Mouse (Mus musculus) WW6 (cell line): ENCODE data around the gene Nf1.

Source experiments
- DNase-seq: peaks from one replicate; pipeline ENCODE4 v3.0.0-alpha.2; 2013; ENCODE audit warnings: low read depth, low spot score

The Nf1 gene

GRCm38 (mm10) chr11:79527739-79528384 lies 188.4 kb downstream of the Nf1 start:
- no peak for DNase-seq

- DNase-seq, result no peak
Observed at GRCm38 (mm10) chr11:79528601-79529000, 189.1 kb downstream of the Nf1 start.

- no peak for DNase-seq
Observed at GRCm38 (mm10) chr11:79529226-79529625, 189.7 kb downstream of the Nf1 start.

GRCm38 (mm10) chr11:79529736-79530135 lies 190.2 kb downstream of the Nf1 start:
- no peak for DNase-seq

GRCm38 (mm10) chr11:79530333-79530761 lies 190.9 kb downstream of the Nf1 start, which contains the start of the genes Evi2 and Evi2a:
TSS of gene Evi2 (minus strand) at chr11:79530589.
TSS of gene Evi2a (minus strand) at chr11:79530609.
- no peak for DNase-seq

GRCm38 (mm10) chr11:79530774-79531173 lies 191.3 kb downstream of the Nf1 start:
- no peak for DNase-seq

GRCm38 (mm10) chr11:79531485-79531884 lies 192.0 kb downstream of the Nf1 start:
- no peak for DNase-seq

GRCm38 (mm10) chr11:79533311-79533710 lies 193.8 kb downstream of the Nf1 start:
- DNase-seq, result no peak

GRCm38 (mm10) chr11:79533950-79534690 lies 194.6 kb downstream of the Nf1 start:
- no peak for DNase-seq

- DNase-seq, result no peak
Observed at GRCm38 (mm10) chr11:79535554-79535953, 196.1 kb downstream of the Nf1 start.

- no peak for DNase-seq
Observed at GRCm38 (mm10) chr11:79536293-79536692, 196.8 kb downstream of the Nf1 start.

- DNase-seq, result no peak
Observed at GRCm38 (mm10) chr11:79552622-79553021, 213.1 kb downstream of the Nf1 start.

GRCm38 (mm10) chr11:79560536-79560935 lies 221.0 kb downstream of the Nf1 start:
- DNase-seq, result no peak

GRCm38 (mm10) chr11:79563493-79563892 lies 224.0 kb downstream of the Nf1 start:
- no peak for DNase-seq

- no peak for DNase-seq
Observed at GRCm38 (mm10) chr11:79566947-79567346, 227.5 kb downstream of the Nf1 start.

GRCm38 (mm10) chr11:79568197-79568911 lies 228.9 kb downstream of the Nf1 start:
- no peak for DNase-seq

GRCm38 (mm10) chr11:79570319-79570718 lies 230.8 kb downstream of the Nf1 start:
- no peak for DNase-seq

GRCm38 (mm10) chr11:79573836-79574235 lies 234.3 kb downstream of the Nf1 start:
- no peak for DNase-seq

- DNase-seq, result no peak
Observed at GRCm38 (mm10) chr11:79575383-79576073, 236.0 kb downstream of the Nf1 start.

- no peak for DNase-seq
Observed at GRCm38 (mm10) chr11:79577741-79578140, 238.2 kb downstream of the Nf1 start.

- DNase-seq, result no peak
Observed at GRCm38 (mm10) chr11:79580660-79581059, 241.2 kb downstream of the Nf1 start.

GRCm38 (mm10) chr11:79581257-79581656 lies 241.8 kb downstream of the Nf1 start:
- no peak for DNase-seq
